Mouse (Mus musculus) neural tube, embryonic 12.5 days (tissue): ENCODE measurements around the gene Skida1. TPM values are rescaled to one million over a fixed set of nuclear protein-coding genes. Genes with fewer than 3 reads are reported as not detected.

Source experiments
- ATAC-seq: fragments of 200-750 bp; cut with Nextera tagmentation; 2 replicates; pipeline ENCODE4 v1.8.0; 2017; ENCODE audit warnings: low read depth, mild to moderate bottlenecking, moderate TSS enrichment, moderate library complexity; ENCODE audit not compliant: low FRiP score
- H3K27ac ChIP-seq: fragments of 300-500 bp; sonication (generic); 2 replicates; pipeline ENCODE4 v1.5.1; 2016
- H3K27me3 ChIP-seq: fragments of 300-500 bp; sonication (generic); replicated peaks from 2 replicates; pipeline ENCODE4 v1.6.1; 2016; ENCODE audit warnings: mild to moderate bottlenecking
- H3K36me3 ChIP-seq: fragments of 300-500 bp; sonication (generic); 2 replicates; pipeline ENCODE4 v1.6.1; 2016; ENCODE audit warnings: mild to moderate bottlenecking
- H3K4me1 ChIP-seq: fragments of 300-500 bp; sonication (generic); 2 replicates; pipeline ENCODE4 v1.6.1; 2016
- H3K4me2 ChIP-seq: fragments of 300-500 bp; sonication (generic); replicated peaks from 2 replicates; pipeline ENCODE4 v1.6.1; 2016; ENCODE audit warnings: mild to moderate bottlenecking
- H3K4me3 ChIP-seq: fragments of 300-500 bp; sonication (generic); 2 replicates; pipeline ENCODE4 v1.5.1; 2016
- H3K9ac ChIP-seq: fragments of 300-500 bp; sonication (generic); 2 replicates; pipeline ENCODE4 v1.6.1; 2016; ENCODE audit warnings: mild to moderate bottlenecking
- H3K9me3 ChIP-seq: fragments of 300-500 bp; sonication (generic); 2 replicates; pipeline ENCODE4 v1.6.1; 2016; ENCODE audit warnings: mild to moderate bottlenecking
- WGBS: fragments of 180-500 bp; shearing (Covaris S2); methylation state at CpG from one replicate; pipeline ENCODE4 v1.1.7; 2016; 5-methylcytosine and 5-hydroxymethylcytosine counted together
- microRNA-seq: library from miRNA; unstranded; fragments of <30 nt; microRNA quantifications from one replicate; pipeline ENCODE4, GENCODE M21; 2017
- polyA plus RNA-seq: library from polyadenylated mRNA; unstranded; fragments of >200 nt; fragmentation: Nextera tagmentation; extraction: Ambion mirVana; gene quantifications from 2 replicates; pipeline ENCODE4 v1.2.1, GENCODE M21; 2016

Gene Skida1
- polyA plus RNA-seq, 1 experiment from 2014 or later: 13.4 TPM

DNA sequence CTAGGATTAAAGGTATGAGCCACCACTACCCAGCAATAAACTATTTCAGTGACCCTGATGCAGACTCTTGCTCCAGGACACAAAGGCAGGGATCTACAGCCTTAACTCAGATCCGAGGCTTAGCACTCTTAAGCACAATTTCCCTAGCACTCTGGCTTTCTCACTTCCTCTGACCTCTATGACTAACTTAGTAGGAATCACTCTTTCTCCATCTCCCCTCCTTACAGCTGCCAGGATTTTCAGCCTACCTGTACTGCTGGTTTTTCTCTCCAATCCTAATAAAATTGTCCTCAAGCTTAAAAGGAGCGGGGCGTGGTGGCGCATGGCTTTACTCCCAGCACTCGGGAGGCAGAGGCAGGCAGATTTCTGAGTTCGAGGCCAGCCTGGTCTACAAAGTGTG is 31.5 kb downstream of the Skida1 start:
- H3K27ac ChIP-seq: no peak overlapping the region
- H3K9me3 ChIP-seq: no peaks in the 10 kb centered on the region
- H3K4me2 ChIP-seq: no peak overlapping the region
- no peaks in the 10 kb centered on the region for H3K27me3 ChIP-seq
- H3K4me1 ChIP-seq: no peaks in the 10 kb centered on the region
- WGBS: 93% methylated on average over 6 of the region's 6 CpGs
- ATAC-seq: no peak
- H3K9ac ChIP-seq: no peak overlapping the region
- no peaks in the 10 kb centered on the region for H3K36me3 ChIP-seq
- no peak overlapping the region for H3K4me3 ChIP-seq

DNA sequence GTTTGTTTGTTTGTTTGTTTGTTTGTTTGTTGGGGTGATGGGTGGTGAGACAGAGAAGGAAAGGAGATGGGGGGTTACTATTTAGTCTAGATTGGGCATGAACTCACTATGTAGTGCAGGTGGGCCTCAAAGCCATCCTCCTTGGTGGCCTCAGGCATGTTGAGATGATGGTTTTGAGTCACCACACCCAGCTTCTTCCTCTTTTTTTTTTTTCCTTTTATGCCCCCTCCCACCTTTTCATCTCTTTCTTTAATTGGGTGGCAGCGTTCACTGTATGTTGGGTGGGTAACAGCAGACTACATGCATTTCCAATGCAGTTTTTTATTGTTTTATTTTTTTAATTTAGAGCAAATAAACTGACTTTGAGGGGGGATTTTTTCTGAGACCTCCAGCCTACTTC is 32.2 kb downstream of the Skida1 start:
- Histone ChIP-seq H3K27ac (no peak overlapping the region), H3K4me3 (no peak overlapping the region), H3K4me1 (no peaks in the 10 kb centered on the region), H3K36me3 (no peaks in the 10 kb centered on the region), H3K9me3 (no peaks in the 10 kb centered on the region), H3K4me2 (no peak overlapping the region), H3K9ac (no peak overlapping the region), H3K27me3 (no peaks in the 10 kb centered on the region)
- 100% methylated on average over 1 of the region's 1 CpGs for WGBS
- ATAC-seq: no peak

DNA sequence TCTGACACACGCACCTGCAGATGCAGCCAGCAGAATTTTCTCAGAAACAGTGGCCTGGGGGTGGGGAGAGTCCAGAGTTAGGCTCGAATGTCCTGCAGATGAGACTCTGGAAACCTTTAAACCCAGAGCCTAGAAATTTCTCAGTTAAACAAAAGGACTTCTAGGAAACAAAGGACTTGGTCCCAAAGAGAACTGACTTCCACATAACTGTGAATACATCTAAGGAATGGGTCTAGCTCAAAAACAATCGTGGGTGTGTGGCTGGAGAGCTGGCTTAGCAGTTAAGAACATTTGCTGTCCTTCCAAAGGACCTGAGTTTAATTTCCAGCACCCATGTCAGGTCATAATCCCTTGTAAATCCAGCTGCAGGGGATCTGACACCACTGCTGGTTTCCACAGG is 33.3 kb downstream of the Skida1 start:
- no peak for ATAC-seq

DNA sequence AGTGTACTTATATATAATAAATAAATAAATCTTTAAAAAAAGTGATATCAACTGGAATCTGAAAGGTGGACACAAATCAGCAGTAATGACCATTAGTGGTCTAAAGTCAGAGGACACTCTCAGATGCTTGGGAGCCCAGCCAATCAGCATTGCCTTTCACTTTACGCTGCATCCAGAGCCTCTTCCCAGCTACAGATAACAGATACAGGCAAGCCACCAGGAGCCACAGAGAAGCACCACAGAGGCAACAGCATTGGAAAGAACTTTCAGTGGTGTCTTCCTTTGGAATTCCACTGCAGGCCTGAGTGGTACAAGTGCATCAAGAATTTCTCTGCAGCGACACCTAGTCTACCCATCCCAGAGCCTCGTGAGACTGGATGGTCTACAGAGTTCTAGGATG is 36.0 kb downstream of the Skida1 start:
- ATAC-seq: no peak
- Histone ChIP-seq H3K9ac (no peak overlapping the region), H3K36me3 (no peaks in the 10 kb centered on the region), H3K4me3 (no peak overlapping the region), H3K9me3 (no peaks in the 10 kb centered on the region), H3K27me3 (no peaks in the 10 kb centered on the region), H3K27ac (no peak overlapping the region), H3K4me1 (no peaks in the 10 kb centered on the region), H3K4me2 (no peak overlapping the region)
- 92% methylated on average over 3 of the region's 3 CpGs for WGBS

More for the DNA sequence above, 33.3 kb downstream of the Skida1 start:
- H3K27me3 ChIP-seq: no peaks in the 10 kb centered on the region
- H3K4me1 ChIP-seq: no peaks in the 10 kb centered on the region
- H3K9ac ChIP-seq: no peak overlapping the region
- H3K27ac ChIP-seq: no peak overlapping the region
- no peaks in the 10 kb centered on the region for H3K36me3 ChIP-seq
- no peaks in the 10 kb centered on the region for H3K9me3 ChIP-seq
- no peak overlapping the region for H3K4me2 ChIP-seq
- WGBS: 60% methylated on average over 3 of the region's 3 CpGs
- H3K4me3 ChIP-seq: no peak overlapping the region

DNA sequence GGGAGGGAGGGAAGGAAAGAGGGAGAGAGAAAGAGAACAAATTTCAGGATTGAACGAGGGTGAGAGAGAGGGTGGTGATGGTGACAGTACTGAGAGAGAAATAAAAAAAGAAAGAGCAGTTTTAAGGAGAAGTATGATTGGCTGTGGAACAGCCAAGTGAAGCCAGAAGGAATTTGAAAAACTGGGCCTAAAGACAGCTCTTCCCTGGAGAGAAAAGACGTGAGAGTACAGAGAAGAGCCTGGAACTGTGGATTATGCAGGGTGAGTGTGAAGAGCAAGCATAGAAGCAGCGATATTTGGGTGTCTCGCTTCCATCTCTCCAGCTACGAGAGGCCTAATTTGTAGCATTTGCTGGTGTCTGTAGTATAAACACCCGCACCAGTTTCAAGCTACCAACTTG is 37.6 kb downstream of the Skida1 start:
- H3K9me3 ChIP-seq: no peaks in the 10 kb centered on the region
- no peaks in the 10 kb centered on the region for H3K27me3 ChIP-seq
- ATAC-seq: no peak
- 89% methylated on average over 6 of the region's 6 CpGs for WGBS
- H3K4me1 ChIP-seq: no peaks in the 10 kb centered on the region
- H3K27ac ChIP-seq: no peak overlapping the region
- no peak overlapping the region for H3K4me3 ChIP-seq
- no peak overlapping the region for H3K4me2 ChIP-seq
- no peak overlapping the region for H3K9ac ChIP-seq
- no peaks in the 10 kb centered on the region for H3K36me3 ChIP-seq

DNA sequence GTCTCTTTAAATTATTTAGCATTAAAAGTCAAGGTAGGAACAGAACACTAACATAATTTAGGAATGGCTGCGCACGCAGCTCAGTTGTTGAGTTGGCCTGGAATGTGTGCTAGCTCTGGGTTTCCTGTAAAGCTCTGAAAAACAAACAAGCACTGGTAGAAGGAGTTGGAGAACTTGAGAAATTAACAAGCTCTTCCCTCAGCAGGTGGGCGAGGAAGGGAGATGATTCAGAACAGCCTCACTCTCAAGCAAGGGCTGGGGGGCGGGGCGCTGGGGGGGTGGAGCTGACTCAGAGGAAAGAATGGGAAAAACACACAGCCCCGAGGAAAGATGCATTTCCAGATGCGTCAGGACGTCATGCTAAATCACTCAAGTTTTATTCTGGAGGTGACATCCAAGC is 43.7 kb downstream of the Skida1 start:
- no peaks in the 10 kb centered on the region for H3K9me3 ChIP-seq
- no peak overlapping the region for H3K9ac ChIP-seq
- H3K27ac ChIP-seq: no peak overlapping the region
- no peak overlapping the region for H3K4me3 ChIP-seq
- ATAC-seq: no peak
- H3K36me3 ChIP-seq: no peaks in the 10 kb centered on the region
- 29% methylated on average over 8 of the region's 8 CpGs for WGBS
- no peak overlapping the region for H3K4me2 ChIP-seq
- no peaks in the 10 kb centered on the region for H3K27me3 ChIP-seq
- no peaks in the 10 kb centered on the region for H3K4me1 ChIP-seq

DNA sequence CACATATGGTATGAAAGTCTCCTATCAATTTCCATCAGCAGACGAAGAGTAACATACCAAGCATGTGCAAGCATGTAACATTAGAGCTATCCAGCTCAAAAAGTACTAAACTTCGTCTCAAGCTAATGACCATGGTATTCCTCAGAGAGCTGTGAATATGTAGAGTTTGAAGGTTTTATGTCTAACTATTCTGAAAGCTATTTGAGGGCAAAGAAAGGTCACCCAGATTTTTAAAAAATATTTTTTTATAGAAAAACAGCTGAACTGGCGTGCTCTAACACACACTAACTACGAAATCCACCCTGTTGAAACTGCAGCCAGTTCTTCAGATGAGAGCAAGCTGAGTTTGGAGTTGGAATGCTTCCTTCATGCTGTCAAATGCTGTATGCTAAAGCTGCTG is 44.6 kb downstream of the Skida1 start:
- Histone ChIP-seq H3K4me3 (no peak overlapping the region), H3K9ac (no peak overlapping the region), H3K4me1 (no peaks in the 10 kb centered on the region), H3K27me3 (no peaks in the 10 kb centered on the region), H3K27ac (no peak overlapping the region), H3K36me3 (no peaks in the 10 kb centered on the region), H3K9me3 (no peaks in the 10 kb centered on the region), H3K4me2 (no peak overlapping the region)
- no peak for ATAC-seq
- WGBS: 81% methylated on average over 4 of the region's 4 CpGs

DNA sequence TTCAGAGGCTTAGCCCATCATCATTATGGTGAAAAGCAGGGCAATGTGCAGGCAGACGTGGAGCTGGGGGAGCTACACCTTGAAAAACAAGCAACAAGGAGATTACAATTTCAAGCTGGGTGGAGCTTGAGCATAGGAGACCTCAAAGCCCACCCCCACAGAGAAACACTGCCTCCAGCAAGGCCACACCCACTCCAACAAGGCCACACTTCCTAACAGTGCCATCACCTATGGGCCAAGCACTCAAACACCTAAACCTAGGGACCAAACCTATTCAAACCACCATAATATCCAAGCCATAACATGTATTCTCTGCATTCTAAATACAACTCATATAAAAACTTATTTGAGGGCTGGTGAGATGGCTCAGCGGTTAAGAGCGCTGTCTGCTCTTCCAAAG is 46.5 kb downstream of the Skida1 start:
- Histone ChIP-seq H3K4me1 (no peaks in the 10 kb centered on the region), H3K4me3 (no peak overlapping the region), H3K4me2 (no peak overlapping the region), H3K27me3 (no peaks in the 10 kb centered on the region), H3K9me3 (no peaks in the 10 kb centered on the region), H3K27ac (no peak overlapping the region), H3K9ac (no peak overlapping the region), H3K36me3 (no peaks in the 10 kb centered on the region)
- WGBS: 96% methylated on average over 3 of the region's 3 CpGs
- ATAC-seq: no peak

DNA sequence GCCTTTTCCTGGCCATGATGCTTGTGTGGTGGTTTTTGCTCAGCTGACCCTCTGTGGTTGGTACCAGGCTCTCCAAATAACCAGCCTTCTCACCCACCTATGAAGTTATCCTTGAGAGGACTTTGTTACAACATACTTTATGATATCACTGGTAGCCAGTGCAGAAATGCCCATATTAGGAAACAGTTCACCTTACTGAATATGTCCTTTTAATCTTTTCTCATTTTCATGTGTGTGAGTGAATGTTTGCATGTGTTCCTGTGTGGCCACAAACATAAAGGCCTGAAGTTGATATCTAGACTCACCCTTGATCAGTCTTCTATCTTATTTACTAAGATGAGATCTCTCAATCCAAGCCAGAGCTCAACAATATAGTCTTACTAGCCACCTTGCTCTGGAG is 52.0 kb downstream of the Skida1 start, which contains the start of gene H2al2a:
Gene H2al2a (minus strand): TSS at position 101 of the 400 bp plus-strand sequence.
- H3K9ac ChIP-seq: no peak within 1 kb of the TSS
- no peaks in the 10 kb centered on the region for H3K27me3 ChIP-seq
- H3K4me1 ChIP-seq: no peaks in the 10 kb centered on the region
- no peaks in the 10 kb centered on the region for H3K9me3 ChIP-seq
- no peak for ATAC-seq
- H3K36me3 ChIP-seq: no peaks in the 10 kb centered on the region
- H3K27ac ChIP-seq: no peak within 1 kb of the TSS
- H3K4me3 ChIP-seq: no peak within 1 kb of the TSS
- no peak within 1 kb of the TSS for H3K4me2 ChIP-seq

Small RNA genes within 50 kb of the gene (microRNA-seq; reads per million reads assigned to microRNA genes)
- 10.1 reads per million, percentile 22 among the genes with 10 or more reads in this experiment for gene Mir7655

Other genes with a start within 250 kb of the Skida1 start
- gene H2al2a, start 52.1 kb downstream of the Skida1 start, polyA plus RNA-seq: not detected in 2 replicates
- 17.1 and 17.6 TPM in 2 replicates for gene A930004D18Rik, start 11.3 kb downstream of the Skida1 start, polyA plus RNA-seq
- gene Mllt10, start 6.2 kb upstream of the Skida1 start, polyA plus RNA-seq: 60.5 and 67.2 TPM in 2 replicates